Mouse (Mus musculus) central nervous system, embryonic 14 days (tissue): ENCODE data around the gene Enc1. TPM values are rescaled to one million over a fixed set of nuclear protein-coding genes. Genes with fewer than 3 reads are reported as not detected.

Source experiments
- polyA plus RNA-seq: library from polyadenylated mRNA; depleted of rRNA; stranded (reverse); fragments of >200 nt; gene quantifications from 2 replicates; pipeline ENCODE4 v1.2.3, GENCODE M21; 2012; rRNA removed

Gene Enc1
- 214 and 261 TPM in 2 replicates for polyA plus RNA-seq

DNA sequence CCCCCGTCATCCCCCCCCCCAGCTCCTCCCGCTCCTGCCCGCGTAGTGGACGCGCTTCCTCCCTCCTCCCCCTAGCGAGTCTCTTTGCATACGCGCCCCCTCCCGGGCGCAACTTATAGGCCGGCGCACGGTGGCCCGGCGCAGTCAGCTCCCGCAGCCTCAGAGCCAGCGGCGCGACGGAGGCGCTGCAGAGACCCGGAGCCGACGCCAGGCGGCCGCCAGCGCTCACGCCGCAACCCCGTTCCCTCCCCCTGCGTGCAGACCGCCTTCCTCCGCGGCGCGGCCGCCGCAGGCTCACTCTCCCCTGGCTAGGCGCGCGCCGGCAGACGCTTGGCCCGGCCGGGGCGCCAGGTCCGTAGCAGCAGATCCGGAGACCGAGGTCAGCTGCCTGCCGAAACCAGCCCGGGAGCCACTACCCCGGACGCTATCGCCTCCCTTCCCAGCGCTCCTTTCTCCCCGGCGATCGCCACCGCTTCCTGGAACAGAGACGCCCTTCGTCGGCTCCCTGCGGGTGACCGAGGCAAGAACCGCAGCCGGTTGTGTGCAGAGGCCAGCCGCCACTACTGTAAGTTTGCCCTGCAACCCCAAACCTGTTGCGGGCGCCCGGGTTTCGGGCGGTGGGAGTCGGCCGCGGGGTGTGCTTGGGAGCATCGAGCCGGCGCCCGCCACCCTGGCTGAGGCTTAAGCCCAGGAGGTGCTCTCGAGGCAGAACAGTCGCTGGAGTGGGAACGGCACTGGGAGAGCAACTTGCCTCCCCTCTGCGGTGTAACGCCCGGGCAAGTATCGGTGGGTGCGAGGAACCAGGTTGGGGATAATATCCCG lies at the start of gene Enc1:
Gene Enc1 (plus strand): TSS at position 141 of the 822 bp plus-strand sequence.

GRCm38 (mm10) chr13:97197932-97198562 lies 42.9 kb upstream of the Enc1 start, which contains the start of gene Hexb:
Gene Hexb, minus strand, starts transcription at chr13:97198357.

Other genes starting within 250 kb of the Enc1 start
- not detected in 2 replicates for gene 1700029F12Rik, start 206.7 kb upstream of the Enc1 start, polyA plus RNA-seq
- 11.0 and 11.7 TPM in 2 replicates for gene Fam169a, start 173.8 kb upstream of the Enc1 start, polyA plus RNA-seq
- gene Gm6169, start 141.9 kb upstream of the Enc1 start, polyA plus RNA-seq: 0.49 and 0.96 TPM in 2 replicates
- 33.2 and 34.7 TPM in 2 replicates for gene Gfm2, start 103.2 kb upstream of the Enc1 start, polyA plus RNA-seq
- gene Nsa2, start 103.2 kb upstream of the Enc1 start, polyA plus RNA-seq: 97.1 and 109 TPM in 2 replicates
- 24.8 and 28.4 TPM in 2 replicates for gene Hexb, start 42.7 kb upstream of the Enc1 start, polyA plus RNA-seq